Mouse (Mus musculus) hindbrain, embryonic 12.5 days (tissue): ENCODE data around the gene Adat3. TPM values are rescaled to one million over a fixed set of nuclear protein-coding genes. Genes with fewer than 3 reads are reported as not detected.

ENCODE experiments used
- ATAC-seq: fragments of 200-750 bp; cut with Nextera tagmentation; 2 replicates; pipeline ENCODE4 v1.8.0; 2017; ENCODE audit warnings: moderate TSS enrichment; ENCODE audit not compliant: low FRiP score
- H3K27ac ChIP-seq: fragments of 300-500 bp; sonication (generic); 2 replicates; pipeline ENCODE4 v1.5.1; 2016; ENCODE audit warnings: mild to moderate bottlenecking
- H3K27me3 ChIP-seq: fragments of 300-500 bp; sonication (generic); 2 replicates; pipeline ENCODE4 v1.6.1; 2016; ENCODE audit warnings: mild to moderate bottlenecking
- H3K36me3 ChIP-seq: fragments of 300-500 bp; sonication (generic); 2 replicates; pipeline ENCODE4 v1.6.1; 2016; ENCODE audit warnings: mild to moderate bottlenecking
- H3K4me1 ChIP-seq: fragments of 300-500 bp; sonication (generic); 2 replicates; pipeline ENCODE4 v1.6.1; 2016
- H3K4me2 ChIP-seq: fragments of 300-500 bp; sonication (generic); replicated peaks from 2 replicates; pipeline ENCODE4 v1.6.1; 2016; ENCODE audit warnings: mild to moderate bottlenecking
- H3K4me3 ChIP-seq: fragments of 300-500 bp; sonication (generic); 2 replicates; pipeline ENCODE4 v1.5.1; 2016; ENCODE audit warnings: mild to moderate bottlenecking
- H3K9ac ChIP-seq: fragments of 300-500 bp; sonication (generic); 2 replicates; pipeline ENCODE4 v1.6.1; 2016; ENCODE audit warnings: mild to moderate bottlenecking, moderate library complexity
- H3K9me3 ChIP-seq: fragments of 300-500 bp; sonication (generic); replicated peaks from 2 replicates; pipeline ENCODE4 v1.6.1; 2016; ENCODE audit warnings: mild to moderate bottlenecking
- WGBS: fragments of 180-500 bp; shearing (Covaris S2); methylation state at CpG from one replicate; pipeline ENCODE4 v1.1.7; 2016; 5-methylcytosine and 5-hydroxymethylcytosine counted together
- polyA plus RNA-seq: library from polyadenylated mRNA; unstranded; fragments of >200 nt; fragmentation: Nextera tagmentation; extraction: Ambion mirVana; gene quantifications from 2 replicates; pipeline ENCODE4 v1.2.1, GENCODE M21; 2016

Adat3 gene
- polyA plus RNA-seq, 1 experiment from 2014 or later, result 5.5 TPM

- Histone ChIP-seq H3K4me1 (peaks cover 32% of the 10 kb centered on the region), H3K27ac (no peak overlapping the region), H3K4me2 (no peak overlapping the region), H3K36me3 (peaks cover 35% of the 10 kb centered on the region), H3K27me3 (no peaks in the 10 kb centered on the region), H3K9me3 (no peaks in the 10 kb centered on the region), H3K4me3 (no peak overlapping the region), H3K9ac (peak overlapping the region; percentile 27)
- 76% methylated on average over 12 of the region's 12 CpGs for WGBS
- ATAC-seq, result no peak
These were observed 17.8 kb upstream of the Adat3 start for GRCm38 (mm10) chr10:80584642-80585552.

- Histone ChIP-seq H3K9ac (no peak overlapping the region), H3K27me3 (no peaks in the 10 kb centered on the region), H3K9me3 (no peaks in the 10 kb centered on the region), H3K4me3 (no peak overlapping the region), H3K36me3 (peaks cover 35% of the 10 kb centered on the region), H3K27ac (no peak overlapping the region), H3K4me2 (no peak overlapping the region), H3K4me1 (peaks cover 32% of the 10 kb centered on the region)
- ATAC-seq, result no peak
- 95% methylated on average over 8 of the region's 8 CpGs for WGBS
These were observed 17.1 kb upstream of the Adat3 start for GRCm38 (mm10) chr10:80585581-80585980.

- H3K27me3 ChIP-seq, result no peaks in the 10 kb centered on the region
- peaks cover 35% of the 10 kb centered on the region for H3K36me3 ChIP-seq
- WGBS, result 96% methylated on average over 43 of the region's 51 CpGs
- H3K4me3 ChIP-seq, result 0 out of 2 replicates have a peak overlapping the region, but pooled peaks have one; percentile 10
- peak overlapping the region; percentile 23 for H3K9ac ChIP-seq
- ATAC-seq, result no peak
- peak overlapping the region; percentile 40; the same call in 1 of the 2 replicates for H3K27ac ChIP-seq
- no peak overlapping the region for H3K4me2 ChIP-seq
- no peaks in the 10 kb centered on the region for H3K9me3 ChIP-seq
- H3K4me1 ChIP-seq, result peaks cover 32% of the 10 kb centered on the region
These were observed 16.0 kb upstream of the Adat3 start for GRCm38 (mm10) chr10:80586407-80587304.

- no peaks in the 10 kb centered on the region for H3K27me3 ChIP-seq
- no peaks in the 10 kb centered on the region for H3K9me3 ChIP-seq
- no peak overlapping the region for H3K4me2 ChIP-seq
- ATAC-seq, result no peak
- peak overlapping the region; percentile 23; the same call in 1 of the 2 replicates for H3K9ac ChIP-seq
- no peak overlapping the region for H3K4me3 ChIP-seq
- peak overlapping the region; percentile 40; the same call in 1 of the 2 replicates for H3K27ac ChIP-seq
- peaks cover 32% of the 10 kb centered on the region for H3K4me1 ChIP-seq
- whole genome bisulfite sequencing, result 46% methylated on average over 4 of the region's 4 CpGs
- peaks cover 35% of the 10 kb centered on the region for H3K36me3 ChIP-seq
These were observed 15.4 kb upstream of the Adat3 start for GRCm38 (mm10) chr10:80587305-80587657.

- H3K36me3 ChIP-seq, result peaks cover 18% of the 10 kb centered on the region
- H3K9ac ChIP-seq, result peak overlapping the region; percentile 96
- no peak overlapping the region for H3K27ac ChIP-seq
- H3K27me3 ChIP-seq, result no peaks in the 10 kb centered on the region
- H3K4me2 ChIP-seq, result peak overlapping the region; percentile 100
- H3K9me3 ChIP-seq, result no peaks in the 10 kb centered on the region
- peak overlapping the region; percentile 94 for H3K4me3 ChIP-seq
- WGBS, result 20% methylated on average over 12 of the region's 12 CpGs
- no peak for ATAC-seq
- H3K4me1 ChIP-seq, result peaks cover 32% of the 10 kb centered on the region
These were observed 13.4 kb upstream of the Adat3 start for GRCm38 (mm10) chr10:80589127-80589878.

GRCm38 (mm10) chr10:80589879-80590854, 12.5 kb upstream of the Adat3 start, which contains the start of gene Abhd17a:
Abhd17a (minus strand) TSS chr10:80590341.
- Histone ChIP-seq H3K27ac (peak within 1 kb of the TSS; percentile 57), H3K4me1 (peaks cover 27% of the 10 kb centered on the region), H3K9ac (peak within 1 kb of the TSS; percentile 96), H3K9me3 (no peaks in the 10 kb centered on the region), H3K4me3 (peak within 1 kb of the TSS; percentile 94), H3K4me2 (peak within 1 kb of the TSS; percentile 100), H3K36me3 (peaks cover 16% of the 10 kb centered on the region), H3K27me3 (no peaks in the 10 kb centered on the region)
- peak; percentile 97 for ATAC-seq
- WGBS, result under 1% methylated on average over 73 of the region's 73 CpGs

- Histone ChIP-seq H3K4me3 (no peak overlapping the region), H3K4me1 (no peaks in the 10 kb centered on the region), H3K9ac (no peak overlapping the region), H3K27ac (no peak overlapping the region), H3K9me3 (no peaks in the 10 kb centered on the region), H3K27me3 (peaks cover 2% of the 10 kb centered on the region; the same call in 1 of the 2 replicates), H3K36me3 (no peaks in the 10 kb centered on the region), H3K4me2 (no peak overlapping the region)
- 39% methylated on average over 4 of the region's 4 CpGs for WGBS
- no peak for ATAC-seq
These were observed 6.4 kb upstream of the Adat3 start for GRCm38 (mm10) chr10:80596318-80596717.

- H3K4me2 ChIP-seq, result peak overlapping the region; percentile 95
- peak overlapping the region; percentile 71 for H3K9ac ChIP-seq
- no peaks in the 10 kb centered on the region for H3K27me3 ChIP-seq
- H3K36me3 ChIP-seq, result peaks cover 23% of the 10 kb centered on the region
- no peaks in the 10 kb centered on the region for H3K9me3 ChIP-seq
- H3K4me1 ChIP-seq, result peaks cover 20% of the 10 kb centered on the region
- ATAC-seq, result peak; percentile 19; the same call in 1 of the 2 replicates
- peak overlapping the region; percentile 82 for H3K27ac ChIP-seq
- peak overlapping the region; percentile 60 for H3K4me3 ChIP-seq
- 36% methylated on average over 7 of the region's 7 CpGs for WGBS
These were observed 684 bp downstream of the Adat3 start for GRCm38 (mm10) chr10:80603364-80603763.

GRCm38 (mm10) chr10:80604001-80604509, 1.4 kb downstream of the Adat3 start:
- peaks cover 30% of the 10 kb centered on the region for H3K36me3 ChIP-seq
- no peaks in the 10 kb centered on the region for H3K9me3 ChIP-seq
- ATAC-seq, result no peak
- H3K27me3 ChIP-seq, result no peaks in the 10 kb centered on the region
- H3K4me3 ChIP-seq, result peak overlapping the region; percentile 60
- no peak overlapping the region for H3K27ac ChIP-seq
- peak overlapping the region; percentile 95 for H3K4me2 ChIP-seq
- H3K4me1 ChIP-seq, result peaks cover 20% of the 10 kb centered on the region
- WGBS, result 90% methylated on average over 7 of the region's 7 CpGs
- H3K9ac ChIP-seq, result peak overlapping the region; percentile 71; the same call in 1 of the 2 replicates

GRCm38 (mm10) chr10:80604988-80605387, 2.3 kb downstream of the Adat3 start:
- Histone ChIP-seq H3K4me3 (no peak overlapping the region), H3K4me2 (no peak overlapping the region), H3K9ac (no peak overlapping the region), H3K36me3 (peaks cover 39% of the 10 kb centered on the region), H3K9me3 (no peaks in the 10 kb centered on the region), H3K27me3 (no peaks in the 10 kb centered on the region), H3K27ac (no peak overlapping the region), H3K4me1 (peaks cover 20% of the 10 kb centered on the region)
- WGBS, result 90% methylated on average over 2 of the region's 2 CpGs
- ATAC-seq, result no peak
